Mouse (Mus musculus): ENCODE measurements around the gene D17Wsu92e. TPM values are rescaled to one million over a fixed set of nuclear protein-coding genes. Genes with fewer than 3 reads are reported as not detected.

D17Wsu92e gene
- total RNA-seq, 2 experiments from 2014 or later: 40.4 to 60.4 TPM

GRCm38 (mm10) chr17:27750451-27750942 is 70.0 kb downstream of the D17Wsu92e start:
- ATAC-seq (ENCODE audit: poor library complexity, severe bottlenecking): no peak

GRCm38 (mm10) chr17:27748123-27748522 is 72.3 kb downstream of the D17Wsu92e start:
- no peak for ATAC-seq (ENCODE audit: poor library complexity, severe bottlenecking)

GRCm38 (mm10) chr17:27746446-27746845 is 74.0 kb downstream of the D17Wsu92e start:
- no peak for ATAC-seq (ENCODE audit: poor library complexity, severe bottlenecking)

- ATAC-seq (ENCODE audit: poor library complexity, severe bottlenecking): no peak
Measured at GRCm38 (mm10) chr17:27740961-27741360, 79.5 kb downstream of the D17Wsu92e start.

GRCm38 (mm10) chr17:27734344-27735073 is 85.9 kb downstream of the D17Wsu92e start:
- ATAC-seq (ENCODE audit: poor library complexity, severe bottlenecking): no peak

GRCm38 (mm10) chr17:27732694-27733093 is 87.8 kb downstream of the D17Wsu92e start:
- ATAC-seq (ENCODE audit: poor library complexity, severe bottlenecking): no peak

- no peak for ATAC-seq (ENCODE audit: poor library complexity, severe bottlenecking)
Measured at GRCm38 (mm10) chr17:27732152-27732551, 88.3 kb downstream of the D17Wsu92e start.

GRCm38 (mm10) chr17:27728770-27729169 is 91.7 kb downstream of the D17Wsu92e start, which contains the start of gene Spdef:
Spdef (minus strand) TSS chr17:27728955.
- no peak for ATAC-seq (ENCODE audit: poor library complexity, severe bottlenecking)

GRCm38 (mm10) chr17:27726527-27726926 is 93.9 kb downstream of the D17Wsu92e start:
- no peak for ATAC-seq (ENCODE audit: poor library complexity, severe bottlenecking)

GRCm38 (mm10) chr17:27725412-27725811 is 95.0 kb downstream of the D17Wsu92e start:
- ATAC-seq (ENCODE audit: poor library complexity, severe bottlenecking): no peak

- no peak for ATAC-seq (ENCODE audit: poor library complexity, severe bottlenecking)
Measured at GRCm38 (mm10) chr17:27725011-27725410, 95.4 kb downstream of the D17Wsu92e start.

- no peak for ATAC-seq (ENCODE audit: poor library complexity, severe bottlenecking)
Measured at GRCm38 (mm10) chr17:27724327-27724726, 96.1 kb downstream of the D17Wsu92e start.

- no peak for ATAC-seq (ENCODE audit: poor library complexity, severe bottlenecking)
Measured at GRCm38 (mm10) chr17:27721125-27721664, 99.3 kb downstream of the D17Wsu92e start.

GRCm38 (mm10) chr17:27720326-27720725 is 100.1 kb downstream of the D17Wsu92e start:
- no peak for ATAC-seq (ENCODE audit: poor library complexity, severe bottlenecking)

- ATAC-seq (ENCODE audit: poor library complexity, severe bottlenecking): no peak
Measured at GRCm38 (mm10) chr17:27719663-27720062, 100.8 kb downstream of the D17Wsu92e start.

GRCm38 (mm10) chr17:27718250-27718649 is 102.2 kb downstream of the D17Wsu92e start:
- ATAC-seq (ENCODE audit: poor library complexity, severe bottlenecking): no peak

- no peak for ATAC-seq (ENCODE audit: poor library complexity, severe bottlenecking)
Measured at GRCm38 (mm10) chr17:27716804-27717203, 103.6 kb downstream of the D17Wsu92e start.

GRCm38 (mm10) chr17:27712832-27713231 is 107.6 kb downstream of the D17Wsu92e start:
- ATAC-seq (ENCODE audit: poor library complexity, severe bottlenecking): no peak

GRCm38 (mm10) chr17:27709650-27710049 is 110.8 kb downstream of the D17Wsu92e start:
- ATAC-seq (ENCODE audit: poor library complexity, severe bottlenecking): no peak

- ATAC-seq (ENCODE audit: poor library complexity, severe bottlenecking): no peak
Measured at GRCm38 (mm10) chr17:27707954-27708661, 112.3 kb downstream of the D17Wsu92e start.

- ATAC-seq (ENCODE audit: poor library complexity, severe bottlenecking): no peak
Measured at GRCm38 (mm10) chr17:27705661-27706060, 114.8 kb downstream of the D17Wsu92e start.

Measured in megakaryocyte, adult 5-6 weeks (primary cell).